ENCODE assay signal across 8 mouse cellular contexts in the genomic region with DNA sequence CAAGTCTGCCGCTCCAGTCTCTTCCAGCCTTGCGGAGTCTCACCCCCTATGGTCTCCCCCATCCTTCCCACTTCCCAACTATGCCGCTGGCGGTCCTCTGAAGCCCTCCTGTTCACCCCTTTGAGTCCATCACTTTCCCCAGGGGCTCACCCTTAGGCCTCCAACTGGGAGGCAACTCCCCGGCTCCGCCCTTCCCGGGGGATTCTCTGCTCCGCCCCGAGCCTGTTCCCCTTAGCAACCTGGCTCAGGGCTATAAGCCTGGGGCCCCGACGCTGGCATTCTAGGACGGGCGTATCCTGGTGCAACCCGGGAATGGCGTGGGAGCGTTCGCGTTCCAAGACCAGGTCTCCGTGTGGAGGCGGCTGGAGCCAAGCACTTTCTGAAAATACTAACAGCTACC. TPM values are rescaled to one million over a fixed set of nuclear protein-coding genes. Genes with fewer than 3 reads are reported as not detected.
A peak's percentile ranks its signal among the peaks of the same experiment; 100 is the strongest.
DNase-seq lines count a peak whose midpoint lies in the region; ATAC-seq and TF ChIP-seq lines count a peak whose summit lies in the region.

TSS of gene Cd82 (minus strand) at position 381 of the 400 bp plus-strand sequence.

- H3K36me3 ChIP-seq in G1E (replicated peaks) = no peaks in the 10 kb centered on the region
- no peaks in the 10 kb centered on the region for H3K36me3 ChIP-seq in forebrain, embryonic 14.5 days (ENCODE audit: control insufficient read depth, insufficient read depth, low read length)
- H3K36me3 ChIP-seq in spleen, adult 2 months (ENCODE audit: control insufficient read depth, insufficient read depth, low read length) = no peaks in the 10 kb centered on the region

- no peak for TF ChIP-seq CTCF in G1E (IDR thresholded peaks at IDR 0.05; ENCODE audit: low read depth, low read length)
- TF ChIP-seq CTCF in spleen, adult 2 months (IDR thresholded peaks at IDR 0.05; ENCODE audit: extremely low read depth, insufficient read depth, insufficient read length, insufficient replicate concordance) = no peak

- H3K27ac ChIP-seq in forebrain, embryonic 14.5 days (ENCODE audit: low read depth, low read length) = no peak within 1 kb of the TSS
- H3K27ac ChIP-seq in spleen, adult 2 months (ENCODE audit: insufficient read depth, low read length) = peak within 1 kb of the TSS; percentile 95

- DNase-seq in G1E (ENCODE audit: low spot score) = no peak
- DNase-seq in adrenal gland, postnatal 10 days = peak; percentile 92
- DNase-seq in forebrain, embryonic 14.5 days (ENCODE audit: low spot score) = peak; percentile 75
- DNase-seq in heart, postnatal 4 days = peak; percentile 76
- DNase-seq in layer of hippocampus, postnatal 14 days (ENCODE audit: low spot score in 2 of 2) = peak in 1 of 2 experiments; percentile 16
- DNase-seq in lung, postnatal 4 days = peak; percentile 76 to 86
- peak in 1 of 2 experiments; percentile 41 for DNase-seq in spleen, adult 2 months (ENCODE audit: low read depth in 1 of 2, low spot score in 2 of 2)
- DNase-seq in frontal cortex, postnatal 25 days (ENCODE audit: low spot score in 2 of 2) = no peak

- peak within 1 kb of the TSS; percentile 43; the same call in 1 of the 2 replicates for H3K9ac ChIP-seq in forebrain, embryonic 14.5 days (ENCODE audit: low read length)

- peaks cover 11% of the 10 kb centered on the region for H3K4me1 ChIP-seq in G1E (ENCODE audit: insufficient read depth, low read depth, low read length)
- 0 out of 2 replicates have a peak, but pooled peaks cover 8% of the 10 kb centered on the region for H3K4me1 ChIP-seq in forebrain, embryonic 14.5 days (ENCODE audit: control insufficient read depth, insufficient read depth, low read length)
- H3K4me1 ChIP-seq in spleen, adult 2 months (ENCODE audit: control insufficient read depth, insufficient read depth, insufficient read length) = peaks cover 35% of the 10 kb centered on the region

- H3K4me3 ChIP-seq in G1E (ENCODE audit: low read depth, low read length) = peak within 1 kb of the TSS; percentile 55; the same call in 1 of the 2 replicates
- H3K4me3 ChIP-seq in forebrain, embryonic 14.5 days (ENCODE audit: low read depth, low read length) = peak within 1 kb of the TSS; percentile 32
- H3K4me3 ChIP-seq in spleen, adult 2 months (ENCODE audit: extremely low read depth, insufficient read depth, insufficient read length) = peak within 1 kb of the TSS; percentile 78

- no peak for TF ChIP-seq POLR2A in spleen, adult 2 months (IDR thresholded peaks at IDR 0.05; ENCODE audit: low read depth, low read length)

- ATAC-seq in G1E (ENCODE audit: extremely low read depth, insufficient number of reproducible peaks, low FRiP score, poor library complexity, severe bottlenecking) = no peak
- ATAC-seq in forebrain, embryonic 14.5 days = peak; percentile 85

- H3K27me3 ChIP-seq in G1E (ENCODE audit: insufficient read depth, low read length) = peaks cover 4% of the 10 kb centered on the region; the same call in 1 of the 2 replicates
- no peaks in the 10 kb centered on the region for H3K27me3 ChIP-seq in forebrain, embryonic 14.5 days (replicated peaks; ENCODE audit: control insufficient read depth, insufficient read depth, low read length)
- H3K27me3 ChIP-seq in spleen, adult 2 months (ENCODE audit: control insufficient read depth, insufficient read depth, low read length) = no peaks in the 10 kb centered on the region

- H3K4me2 ChIP-seq in forebrain, embryonic 14.5 days (ENCODE audit: low read length) = peak within 1 kb of the TSS; percentile 60

- WGBS in forebrain, embryonic 14.5 days = under 1% methylated on average over 20 of the region's 20 CpGs
- WGBS in spleen, adult 2 months = 24% methylated on average over 20 of the region's 20 CpGs

- H3K9me3 ChIP-seq in G1E (replicated peaks) = no peaks in the 10 kb centered on the region
- no peaks in the 10 kb centered on the region for H3K9me3 ChIP-seq in forebrain, embryonic 14.5 days (replicated peaks; ENCODE audit: control insufficient read depth, low read length)

RNA-seq across cellular contexts. Expression of gene Cd82, which starts in this region (rescaled TPM):
- total RNA-seq in G1E (2014; fragmentation: Nextera tagmentation) (30.6 TPM in 1 of 2 replicates, not detected in the other), G1E (2017) (0.87 and 1.5 TPM in 2 replicates)
- polyA plus RNA-seq in G1E (2012) = 0.20 and 0.24 TPM in 2 replicates
- 10 to 100 TPM; 44.1 to 47.5 TPM for total RNA-seq in adrenal gland, postnatal 10 days (2021)
- 16.8 and 18.6 TPM in 2 replicates for polyA plus RNA-seq in forebrain, embryonic 14.5 days (2014; fragmentation: Nextera tagmentation; extraction: Ambion mirVana)
- 10 to 100 TPM; 18.4 to 19.7 TPM for total RNA-seq in heart, postnatal 4 days (2021)
- 10 to 100 TPM; 11.2 to 15.2 TPM for total RNA-seq in layer of hippocampus, postnatal 14 days (2021)
- polyA plus RNA-seq in spleen, adult 2 months (2012; rRNA removed) = 205 and 209 TPM in 2 replicates

Comparison
In these comparisons a context has a peak if more than half of its experiments do, and no peak if none do; other contexts are left out.
1. RNA of gene Cd82 (polyA plus RNA-seq): 205 to 209 TPM in spleen, adult 2 months and 16.8 to 18.6 TPM in forebrain, embryonic 14.5 days; 0.20 to 0.24 TPM in G1E; every median in the first group is over 10 times any median in the second.
2. RNA of gene Cd82 (polyA plus RNA-seq): 205 to 209 TPM in spleen, adult 2 months; 16.8 to 18.6 TPM in forebrain, embryonic 14.5 days; every median in the first group is over 10 times any median in the second.
3. DNase-seq: peak in adrenal gland, postnatal 10 days (single experiment), forebrain, embryonic 14.5 days (single experiment), heart, postnatal 4 days (single experiment) and lung, postnatal 4 days (2 of 2); none in G1E (single experiment) and frontal cortex, postnatal 25 days (0 of 2).
4. Peak in every context shown above with its lines, with median percentiles within 50 percentile points of each other: H3K4me3 ChIP-seq.